Mouse (Mus musculus) limb, embryonic 14.5 days (tissue): Measurements from ENCODE around the gene Atrnl1. TPM values are rescaled to one million over a fixed set of nuclear protein-coding genes. Genes with fewer than 3 reads are reported as not detected.

Experiments
- ATAC-seq: fragments of 200-750 bp; cut with Nextera tagmentation; 2 replicates; pipeline ENCODE4 v1.8.0; 2017; ENCODE audit warnings: low read depth, moderate number of reproducible peaks, moderate TSS enrichment; ENCODE audit not compliant: low FRiP score
- DNase-seq: peaks from one replicate; pipeline ENCODE4 v3.0.0-alpha.2; 2015; ENCODE audit warnings: low spot score
- H3K27ac ChIP-seq: fragments of 300-500 bp; sonication (generic); replicated peaks from 2 replicates; pipeline ENCODE4 v1.5.1; 2014; ENCODE audit warnings: low read depth, mild to moderate bottlenecking, low read length, moderate library complexity, mixed read lengths
- H3K27me3 ChIP-seq: fragments of 300-500 bp; sonication (generic); 2 replicates; pipeline ENCODE4 v1.6.1; 2014; ENCODE audit warnings: low read length, mixed read lengths; ENCODE audit not compliant: control insufficient read depth, insufficient read depth
- H3K36me3 ChIP-seq: fragments of 300-500 bp; sonication (generic); 2 replicates; pipeline ENCODE4 v1.6.1; 2014; ENCODE audit warnings: mild to moderate bottlenecking, low read length, moderate library complexity, mixed read lengths; ENCODE audit not compliant: control insufficient read depth, insufficient read depth
- H3K4me1 ChIP-seq: fragments of 300-500 bp; sonication (generic); 2 replicates; pipeline ENCODE4 v1.6.1; 2014; ENCODE audit warnings: antibody characterized with exemption, low read length, mixed read lengths; ENCODE audit not compliant: control insufficient read depth, insufficient read depth
- H3K4me2 ChIP-seq: fragments of 300-500 bp; sonication (generic); replicated peaks from 2 replicates; pipeline ENCODE4 v1.6.1; 2014; ENCODE audit warnings: low read depth, mild to moderate bottlenecking, low read length, moderate library complexity; ENCODE audit not compliant: severe bottlenecking
- H3K4me3 ChIP-seq: fragments of 300-500 bp; sonication (generic); replicated peaks from 2 replicates; pipeline ENCODE4 v1.5.1; 2014; ENCODE audit warnings: low read length
- H3K9ac ChIP-seq: fragments of 300-500 bp; sonication (generic); 2 replicates; pipeline ENCODE4 v1.6.1; 2014; ENCODE audit warnings: mild to moderate bottlenecking, low read depth, low read length, moderate library complexity; ENCODE audit not compliant: severe bottlenecking
- H3K9me3 ChIP-seq: fragments of 300-500 bp; sonication (generic); 2 replicates; pipeline ENCODE4 v1.6.1; 2016; ENCODE audit warnings: low read length; ENCODE audit not compliant: control insufficient read depth
- POLR2A ChIP-seq: fragments of 200-500 bp; IDR thresholded peaks from 2 replicates; pipeline ENCODE4 v1.8.0; 2012; ENCODE audit warnings: inconsistent platforms, mild to moderate bottlenecking, moderate library complexity, borderline replicate concordance; ENCODE audit not compliant: insufficient read depth, insufficient read length; ENCODE audit errors: extremely low read depth
- WGBS: fragments of 180-500 bp; shearing (Covaris S2); extraction: QIAGEN DNeasy Blood & Tissue Kit; methylation state at CpG from one replicate; pipeline ENCODE4 v1.1.7; 2014; 5-methylcytosine and 5-hydroxymethylcytosine counted together
- polyA plus RNA-seq, 2 experiments: library from polyadenylated mRNA; depleted of rRNA in 1 of 2; stranded (reverse) in 1 of 2; unstranded in 1 of 2; fragments of >200 nt; fragmentation: Nextera tagmentation in 1 of 2; extraction: Ambion mirVana in 1 of 2; gene quantifications; 2 replicates each; pipeline versions ENCODE4 v1.2.1 to v1.2.3; 2012 to 2014

The Atrnl1 gene
- polyA plus RNA-seq, 2 experiments, result 7.7 to 19.9 TPM

DNA sequence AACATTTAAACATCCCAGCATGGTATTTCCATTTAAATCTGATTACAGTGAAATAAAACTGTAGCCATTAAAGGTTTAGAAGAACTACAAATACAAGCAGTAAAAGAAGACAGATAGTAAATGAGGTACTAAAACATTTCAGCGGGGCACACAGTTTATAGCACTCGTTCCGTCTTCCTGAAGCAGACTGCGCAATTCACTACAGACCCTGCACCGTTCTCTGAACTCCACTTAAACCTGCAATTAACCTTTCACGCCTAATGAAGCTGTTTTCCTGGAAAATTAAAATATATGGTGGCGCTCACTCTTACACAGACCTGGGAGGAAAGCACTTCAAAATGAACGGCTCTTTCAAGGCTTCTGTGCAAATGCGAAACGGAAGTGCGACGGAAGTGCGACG, 514.2 kb downstream of the Atrnl1 start:
- no peak for DNase-seq
- H3K9ac ChIP-seq, result no peak overlapping the region
- TF ChIP-seq POLR2A, result no peak
- H3K27me3 ChIP-seq, result no peaks in the 10 kb centered on the region
- peaks cover 6% of the 10 kb centered on the region; the same call in 1 of the 2 replicates for H3K9me3 ChIP-seq
- peak overlapping the region; percentile 17 for H3K4me2 ChIP-seq
- peaks cover 47% of the 10 kb centered on the region for H3K4me1 ChIP-seq
- no peak for ATAC-seq
- 22% methylated on average over 14 of the region's 14 CpGs for WGBS
- no peaks in the 10 kb centered on the region for H3K36me3 ChIP-seq
- no peak overlapping the region for H3K27ac ChIP-seq
- no peak overlapping the region for H3K4me3 ChIP-seq

- ATAC-seq (no peak), DNase-seq (no peak)
- no peak overlapping the region for H3K9ac ChIP-seq
- H3K36me3 ChIP-seq, result peaks cover 9% of the 10 kb centered on the region; the same call in 1 of the 2 replicates
- peaks cover 9% of the 10 kb centered on the region; the same call in 1 of the 2 replicates for H3K4me1 ChIP-seq
- peaks cover 6% of the 10 kb centered on the region; the same call in 1 of the 2 replicates for H3K9me3 ChIP-seq
- H3K4me2 ChIP-seq, result no peak overlapping the region
- no peak overlapping the region for H3K27ac ChIP-seq
- no peak overlapping the region for H3K4me3 ChIP-seq
- TF ChIP-seq POLR2A, result no peak
- H3K27me3 ChIP-seq, result no peaks in the 10 kb centered on the region
- WGBS, result 92% methylated on average over 9 of the region's 9 CpGs
Observed at GRCm38 (mm10) chr19:58131896-58132295, 521.1 kb downstream of the Atrnl1 start.

DNA sequence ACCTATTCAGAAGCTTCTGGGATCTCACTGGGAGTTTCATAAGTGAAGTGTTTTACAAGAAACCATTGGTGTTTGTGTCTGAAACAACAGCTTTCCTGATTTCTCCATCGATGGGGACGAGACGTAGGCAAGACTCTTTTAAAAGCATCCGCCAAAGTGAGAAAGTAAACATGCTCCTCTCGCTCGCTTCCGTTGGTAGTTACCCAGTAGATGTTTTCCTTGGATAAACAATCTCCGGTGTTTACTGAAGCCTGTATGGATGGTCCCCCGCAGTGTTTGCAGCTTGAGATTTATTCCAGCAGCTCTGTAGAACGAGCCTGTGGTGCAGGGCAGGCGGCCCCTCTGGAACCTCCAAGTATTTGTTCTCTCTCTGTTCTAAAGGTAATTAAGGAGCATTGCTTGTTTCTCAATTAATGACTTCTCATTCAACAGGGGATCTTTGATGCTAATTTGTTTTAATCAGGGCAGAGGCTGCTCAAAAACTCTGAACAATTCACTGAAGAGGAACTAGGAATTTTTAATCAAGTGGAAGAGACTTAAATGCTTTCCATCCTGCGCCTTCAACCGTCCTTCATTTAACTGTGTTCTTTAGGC, 529.5 kb downstream of the Atrnl1 start:
- H3K9ac ChIP-seq, result no peak overlapping the region
- no peak for ATAC-seq
- H3K36me3 ChIP-seq, result no peaks in the 10 kb centered on the region
- no peak overlapping the region for H3K4me3 ChIP-seq
- 30% methylated on average over 13 of the region's 13 CpGs for WGBS
- no peak for DNase-seq
- no peaks in the 10 kb centered on the region for H3K9me3 ChIP-seq
- H3K27ac ChIP-seq, result no peak overlapping the region
- no peaks in the 10 kb centered on the region for H3K4me1 ChIP-seq
- no peak for TF ChIP-seq POLR2A
- no peak overlapping the region for H3K4me2 ChIP-seq
- H3K27me3 ChIP-seq, result no peaks in the 10 kb centered on the region

- 90% methylated on average over 7 of the region's 7 CpGs for WGBS
- no peak for ATAC-seq
Observed at GRCm38 (mm10) chr19:58143853-58144454, 533.1 kb downstream of the Atrnl1 start.

GRCm38 (mm10) chr19:58145521-58145920, 534.7 kb downstream of the Atrnl1 start:
- 43% methylated on average over 9 of the region's 9 CpGs for WGBS

More at GRCm38 (mm10) chr19:58143853-58144454, 533.1 kb downstream of the Atrnl1 start:
- no peaks in the 10 kb centered on the region for H3K9me3 ChIP-seq
- TF ChIP-seq POLR2A, result no peak
- no peak overlapping the region for H3K4me2 ChIP-seq
- H3K36me3 ChIP-seq, result no peaks in the 10 kb centered on the region
- H3K27ac ChIP-seq, result no peak overlapping the region
- H3K4me1 ChIP-seq, result 0 out of 2 replicates have a peak, but pooled peaks cover 6% of the 10 kb centered on the region
- no peak for DNase-seq
- no peak overlapping the region for H3K9ac ChIP-seq
- H3K27me3 ChIP-seq, result no peaks in the 10 kb centered on the region
- no peak overlapping the region for H3K4me3 ChIP-seq

More at GRCm38 (mm10) chr19:58145521-58145920, 534.7 kb downstream of the Atrnl1 start:
- H3K27me3 ChIP-seq, result no peaks in the 10 kb centered on the region
- H3K4me1 ChIP-seq, result 0 out of 2 replicates have a peak, but pooled peaks cover 6% of the 10 kb centered on the region
- no peak for TF ChIP-seq POLR2A
- H3K4me2 ChIP-seq, result no peak overlapping the region
- H3K9ac ChIP-seq, result no peak overlapping the region
- ATAC-seq (no peak), DNase-seq (no peak)
- no peaks in the 10 kb centered on the region for H3K36me3 ChIP-seq
- H3K27ac ChIP-seq, result no peak overlapping the region
- no peak overlapping the region for H3K4me3 ChIP-seq
- no peaks in the 10 kb centered on the region for H3K9me3 ChIP-seq
